In genomic region chr10:14287551-14287950, GRCm38 (mm10) we compare ENCODE assay signal across 26 mouse cellular contexts.
"Had no signal": no experiment of that assay in that cellular context is flagged by ENCODE, and none has a peak within 500 bp of the region (broad histone marks: within the 10 kb centered on the region; RNA-seq: fewer than 3 reads in every experiment).

No protein-coding gene starts in this region.

- H3K4me2 ChIP-seq: embryonic facial prominence, embryonic 12.5 days; embryonic facial prominence, embryonic 13.5 days; embryonic facial prominence, embryonic 15.5 days; forebrain, embryonic 12.5 days; forebrain, embryonic 13.5 days; forebrain, embryonic 15.5 days had no signal

- DNase-seq: cerebellum, adult 9-11 months; cerebellum, postnatal 10 days; cerebellum, postnatal 14 days; cerebellum, postnatal 25 days; cerebellum, postnatal 36 days; embryo, embryonic 11 days; forebrain, postnatal 0 days; gastrocnemius, adult 2 months; gastrocnemius, postnatal 10 days; gastrocnemius, postnatal 14 days; gastrocnemius, postnatal 25 days; gastrocnemius, postnatal 36 days; heart, adult 11 months; heart, adult 18-20 months; heart, adult 2 months had no signal

- H3K9ac ChIP-seq: embryonic facial prominence, embryonic 12.5 days; embryonic facial prominence, embryonic 13.5 days; embryonic facial prominence, embryonic 15.5 days; forebrain, embryonic 12.5 days; forebrain, embryonic 13.5 days; forebrain, embryonic 15.5 days; forebrain, postnatal 0 days had no signal

- H3K4me1 ChIP-seq: embryonic facial prominence, embryonic 10.5 days; embryonic facial prominence, embryonic 12.5 days; embryonic facial prominence, embryonic 13.5 days; embryonic facial prominence, embryonic 15.5 days; forebrain, embryonic 10.5 days; forebrain, embryonic 12.5 days; forebrain, embryonic 13.5 days; forebrain, embryonic 15.5 days had no signal

- H3K27ac ChIP-seq: embryonic facial prominence, embryonic 10.5 days; embryonic facial prominence, embryonic 12.5 days; embryonic facial prominence, embryonic 13.5 days; embryonic facial prominence, embryonic 15.5 days; forebrain, embryonic 10.5 days; forebrain, embryonic 12.5 days; forebrain, embryonic 13.5 days; forebrain, embryonic 15.5 days; gastrocnemius, adult 2 months; heart, adult 2 months had no signal

- H3K27me3 ChIP-seq: embryonic facial prominence, embryonic 12.5 days; embryonic facial prominence, embryonic 13.5 days; embryonic facial prominence, embryonic 15.5 days; forebrain, embryonic 12.5 days; forebrain, embryonic 13.5 days; forebrain, embryonic 15.5 days had no signal

- H3K9me3 ChIP-seq: embryonic facial prominence, embryonic 10.5 days; embryonic facial prominence, embryonic 12.5 days; embryonic facial prominence, embryonic 13.5 days; embryonic facial prominence, embryonic 15.5 days; forebrain, embryonic 10.5 days; forebrain, embryonic 12.5 days; forebrain, embryonic 13.5 days; forebrain, embryonic 15.5 days had no signal

- H3K36me3 ChIP-seq: embryonic facial prominence, embryonic 10.5 days; embryonic facial prominence, embryonic 12.5 days; embryonic facial prominence, embryonic 13.5 days; embryonic facial prominence, embryonic 15.5 days; forebrain, embryonic 10.5 days; forebrain, embryonic 12.5 days; forebrain, embryonic 15.5 days had no signal

- H3K4me3 ChIP-seq: embryonic facial prominence, embryonic 10.5 days; embryonic facial prominence, embryonic 12.5 days; embryonic facial prominence, embryonic 13.5 days; embryonic facial prominence, embryonic 15.5 days; erythroblast, embryonic 14.5 days; forebrain, embryonic 10.5 days; forebrain, embryonic 12.5 days; forebrain, embryonic 13.5 days; forebrain, embryonic 15.5 days; gastrocnemius, adult 2 months; heart, adult 2 months had no signal

- ATAC-seq: forebrain, embryonic 13.5 days; forebrain, embryonic 14.5 days; forebrain, embryonic 15.5 days; forebrain, embryonic 16.5 days; forebrain, postnatal 0 days had no signal
